Mouse (Mus musculus) small intestine, adult 2 months (tissue): ENCODE measurements around the gene Glrx.

ENCODE experiments used
- CTCF ChIP-seq: fragments of 200-500 bp; IDR thresholded peaks from 2 replicates; pipeline ENCODE4 v1.5.1; 2012; ENCODE audit warnings: low read depth, mild to moderate bottlenecking, control low read depth, inconsistent platforms, low read length, moderate library complexity, mixed read lengths; ENCODE audit not compliant: insufficient replicate concordance, insufficient read length; ENCODE audit errors: extremely low read depth
- POLR2A ChIP-seq: fragments of 200-500 bp; IDR thresholded peaks from 2 replicates; pipeline ENCODE4 v1.6.1; 2012; ENCODE audit warnings: low read depth, mild to moderate bottlenecking, control low read depth, inconsistent platforms, low read length, moderate library complexity

DNA sequence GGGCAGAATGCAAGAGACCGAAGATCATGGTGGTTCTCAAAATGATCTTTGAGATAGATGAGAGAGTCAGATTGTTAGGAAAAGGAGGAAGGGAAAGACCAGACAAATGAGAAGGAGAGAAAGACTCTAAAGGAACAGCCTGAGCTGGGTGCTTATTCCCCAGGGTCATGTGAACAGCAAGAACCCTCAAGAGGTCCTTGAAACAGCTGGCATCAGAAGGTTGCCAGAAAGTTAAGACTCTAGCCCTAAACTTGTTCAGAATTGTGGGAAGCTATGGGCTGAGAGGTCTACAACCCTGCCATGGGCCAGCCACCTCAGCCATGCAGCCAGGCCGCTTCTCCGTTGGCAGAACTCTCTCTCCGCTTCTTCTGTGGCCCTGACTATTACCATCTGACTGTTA is 1.2 kb upstream of the Glrx start:
- TF ChIP-seq CTCF (no peak), POLR2A (no peak)
